Mouse (Mus musculus) G1E (cell line): ENCODE data around the gene Sema6b. TPM values are rescaled to one million over a fixed set of nuclear protein-coding genes. Genes with fewer than 3 reads are reported as not detected.
"Not testable (repeated sequence)": the region's sequence is repeated elsewhere in the genome, so short reads cannot be mapped to it uniquely, and the experiment has no call there.

Experiments used
- ATAC-seq: 2 replicates; pipeline ENCODE4 v1.8.0; 2016; ENCODE audit warnings: mild to moderate bottlenecking; ENCODE audit not compliant: insufficient number of reproducible peaks, poor library complexity, low FRiP score, severe bottlenecking; ENCODE audit errors: extremely low read depth
- DNase-seq: peaks from one replicate; pipeline ENCODE4 v3.0.0; 2012; ENCODE audit warnings: low spot score
- H3K27me3 ChIP-seq: 2 replicates; pipeline ENCODE4 v1.6.1; 2012; ENCODE audit warnings: mild to moderate bottlenecking, low read length, inconsistent platforms; ENCODE audit not compliant: insufficient read depth
- H3K36me3 ChIP-seq: replicated peaks from 2 replicates; pipeline ENCODE3; 2012; ENCODE audit warnings: mild to moderate bottlenecking, inconsistent platforms
- H3K4me1 ChIP-seq: 2 replicates; pipeline ENCODE4 v1.6.1; 2012; ENCODE audit warnings: low read depth, low read length, inconsistent platforms, mixed read lengths; ENCODE audit not compliant: insufficient read depth
- H3K4me3 ChIP-seq: 2 replicates; pipeline ENCODE4 v1.5.1; 2012; ENCODE audit warnings: low read depth, mild to moderate bottlenecking, inconsistent platforms, low read length, moderate library complexity, mixed read lengths
- H3K9me3 ChIP-seq: replicated peaks from 2 replicates; pipeline ENCODE4 v1.6.1; 2012; ENCODE audit warnings: inconsistent platforms
- CTCF ChIP-seq: IDR thresholded peaks from 2 replicates; pipeline ENCODE4 v1.5.1; 2012; ENCODE audit warnings: low read depth, low read length, inconsistent platforms, mixed read lengths
- GATA1 ChIP-seq: IDR thresholded peaks from 2 replicates; pipeline ENCODE4 v1.6.1; 2012; ENCODE audit warnings: borderline replicate concordance, low read length, inconsistent platforms, mixed read lengths
- GATA2 ChIP-seq: IDR thresholded peaks from 2 replicates; pipeline ENCODE4 v1.6.1; 2012; ENCODE audit warnings: low read depth, low read length, inconsistent platforms, borderline replicate concordance
- POLR2AphosphoS5 ChIP-seq: IDR thresholded peaks from 2 replicates; pipeline ENCODE4 v1.6.1; 2012; ENCODE audit warnings: low read depth, low read length, inconsistent platforms; ENCODE audit not compliant: insufficient replicate concordance
- TAL1 ChIP-seq: conservative IDR thresholded peaks from 2 replicates; pipeline ENCODE4 v1.6.1; 2012; ENCODE audit warnings: low read depth, low read length, inconsistent platforms, mixed read lengths
- polyA plus RNA-seq: library from polyadenylated mRNA; stranded (reverse); fragments of >175 nt; gene quantifications from 2 replicates; pipeline ENCODE4 v1.2.3, GENCODE M21; 2012
- total RNA-seq, 2 experiments: library from RNA; stranded (forward) in 1 of 2; stranded (reverse) in 1 of 2; fragments of 200-1000 nt in 1 of 2; fragments of >200 nt in 1 of 2; fragmentation: Nextera tagmentation in 1 of 2; gene quantifications; 2 replicates each; pipeline ENCODE4 v1.2.3; 2014 to 2017

Sema6b gene
- total and polyA plus RNA-seq, 3 experiments = 2.7 to 14.1 (median 3.4) TPM

DNA sequence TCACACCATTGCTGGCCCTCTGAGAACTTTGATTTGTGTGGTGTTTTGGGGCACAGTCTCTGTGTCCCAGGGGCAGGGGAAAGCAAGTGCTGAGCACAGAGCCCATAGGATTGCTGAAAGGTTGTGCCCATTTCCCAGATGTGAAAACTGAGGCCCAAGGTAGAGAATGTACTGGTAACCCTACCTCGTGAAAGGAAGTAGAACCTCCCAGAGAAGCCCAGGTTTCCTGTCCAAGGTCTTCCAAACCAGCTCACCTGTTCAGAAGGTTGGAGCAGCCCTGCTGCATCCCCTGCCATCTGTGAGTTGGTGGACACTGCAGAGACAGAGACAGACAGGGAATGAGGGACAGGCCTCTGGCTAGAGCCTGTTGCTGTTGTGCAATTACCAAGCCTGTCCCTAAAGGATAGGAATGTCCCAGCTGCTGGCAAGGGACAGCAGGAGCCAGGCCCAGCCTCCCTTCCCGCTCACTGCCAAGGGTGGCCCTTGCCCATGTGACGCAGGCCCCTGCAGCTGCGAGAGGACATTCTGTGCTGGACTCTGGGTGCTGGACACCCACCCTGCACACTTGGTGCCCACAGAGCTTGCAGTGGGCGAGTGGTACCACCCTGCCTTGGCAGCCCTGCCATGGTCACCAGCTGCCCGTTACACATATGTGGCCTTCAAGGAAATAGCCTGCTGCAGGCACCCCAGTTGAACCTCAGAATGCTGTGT, 31.7 kb downstream of the Sema6b start:
- Histone ChIP-seq H3K9me3 (no peaks in the 10 kb centered on the region), H3K27me3 (no peaks in the 10 kb centered on the region), H3K36me3 (peaks cover 58% of the 10 kb centered on the region), H3K4me1 (peaks cover 3% of the 10 kb centered on the region; the same call in 1 of the 2 replicates), H3K4me3 (no peak overlapping the region)
- no peak for ATAC-seq
- TF ChIP-seq CTCF = no peak
- no peak for TF ChIP-seq POLR2AphosphoS5
- TF ChIP-seq TAL1 = no peak
- no peak for TF ChIP-seq GATA2
- TF ChIP-seq GATA1 = no peak
- no peak for DNase-seq

DNA sequence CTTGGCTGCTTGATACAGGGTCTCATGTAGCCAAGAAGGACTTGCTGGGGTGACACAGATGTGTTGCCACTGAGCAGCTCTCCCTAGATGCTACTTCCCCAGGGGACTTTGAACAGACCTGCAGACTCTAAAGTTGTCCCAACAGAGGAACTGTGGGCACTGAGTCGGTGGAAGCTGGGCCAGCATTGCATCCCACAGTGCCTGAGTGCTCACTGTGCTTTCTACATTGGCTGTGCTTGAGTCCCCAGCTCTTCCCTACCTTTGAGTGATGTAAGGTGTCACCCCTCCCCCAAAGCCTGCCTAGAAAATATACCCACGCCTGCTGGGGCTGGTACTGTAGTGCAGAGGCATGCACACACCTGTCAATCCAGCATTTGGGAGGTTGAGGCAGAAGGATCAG, 32.4 kb downstream of the Sema6b start:
- no peak for ATAC-seq

DNA sequence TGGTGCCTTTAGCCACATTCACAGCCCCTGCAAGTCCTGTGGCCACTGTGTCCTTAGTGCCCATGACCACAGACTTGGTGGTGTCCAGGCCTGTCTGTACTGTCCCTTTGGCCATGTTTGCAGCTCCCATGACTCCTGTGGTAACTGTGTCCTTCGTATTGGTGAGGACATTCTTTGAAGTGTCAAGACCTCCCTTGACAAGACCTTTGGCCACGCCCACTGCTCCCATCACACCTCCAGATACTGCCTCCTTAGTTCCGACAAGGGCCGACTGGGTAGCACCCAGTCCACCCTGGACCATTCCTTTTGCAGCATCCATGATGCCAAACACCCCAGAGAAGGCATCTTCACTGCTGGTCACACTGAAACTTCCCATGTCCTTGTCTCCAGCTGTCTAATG, 33.2 kb downstream of the Sema6b start:
- ATAC-seq = no peak
- Histone ChIP-seq H3K4me3 (no peak overlapping the region), H3K27me3 (no peaks in the 10 kb centered on the region), H3K4me1 (peaks cover 3% of the 10 kb centered on the region; the same call in 1 of the 2 replicates), H3K36me3 (peaks cover 63% of the 10 kb centered on the region), H3K9me3 (no peaks in the 10 kb centered on the region)
- no peak for DNase-seq
- no peak for TF ChIP-seq POLR2AphosphoS5
- TF ChIP-seq GATA1 = no peak
- TF ChIP-seq TAL1 = no peak
- TF ChIP-seq CTCF = no peak
- no peak for TF ChIP-seq GATA2

More for the DNA sequence above, 32.4 kb downstream of the Sema6b start:
- Histone ChIP-seq H3K36me3 (peaks cover 62% of the 10 kb centered on the region), H3K4me1 (peaks cover 3% of the 10 kb centered on the region; the same call in 1 of the 2 replicates), H3K27me3 (no peaks in the 10 kb centered on the region), H3K4me3 (no peak overlapping the region), H3K9me3 (no peaks in the 10 kb centered on the region)
- no peak for DNase-seq
- TF ChIP-seq TAL1 = no peak
- TF ChIP-seq CTCF = no peak
- no peak for TF ChIP-seq POLR2AphosphoS5
- TF ChIP-seq GATA1 = no peak
- no peak for TF ChIP-seq GATA2

DNA sequence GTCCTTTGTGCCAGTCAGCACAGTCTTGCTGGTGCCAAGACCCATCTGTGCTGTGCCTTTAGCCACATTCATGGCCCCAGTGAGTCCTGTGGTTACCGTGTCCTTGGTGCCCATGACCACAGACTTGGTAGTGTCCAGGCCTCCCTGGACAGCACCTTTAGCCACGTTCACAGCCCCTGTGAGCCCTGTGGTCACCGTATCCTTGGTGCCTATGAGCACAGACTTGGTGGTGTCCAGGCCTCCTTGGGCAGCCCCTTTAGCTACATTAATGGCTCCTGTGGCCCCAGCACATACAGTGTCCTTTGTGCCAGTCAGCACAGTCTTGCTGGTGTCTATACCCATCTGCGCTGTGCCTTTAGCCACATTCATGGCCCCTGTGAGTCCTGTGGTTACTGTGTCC, 33.7 kb downstream of the Sema6b start:
- H3K4me3 ChIP-seq, H3K4me1 ChIP-seq, ATAC-seq, H3K9me3 ChIP-seq, DNase-seq, H3K27me3 ChIP-seq: not testable (repeated sequence)
- H3K36me3 ChIP-seq = peaks cover 65% of the 10 kb centered on the region

- DNase-seq, H3K4me3 ChIP-seq, H3K9me3 ChIP-seq, H3K4me1 ChIP-seq, H3K27me3 ChIP-seq, ATAC-seq: not testable (repeated sequence)
- peaks cover 74% of the 10 kb centered on the region for H3K36me3 ChIP-seq
Observed at GRCm38 (mm10) chr17:56104821-56105220, 35.3 kb downstream of the Sema6b start.

GRCm38 (mm10) chr17:56103465-56104285, 36.5 kb downstream of the Sema6b start:
- peaks cover 2% of the 10 kb centered on the region; the same call in 1 of the 2 replicates for H3K4me1 ChIP-seq
- no peaks in the 10 kb centered on the region for H3K9me3 ChIP-seq
- no peak for TF ChIP-seq GATA1
- TF ChIP-seq POLR2AphosphoS5 = no peak
- TF ChIP-seq GATA2 = no peak
- TF ChIP-seq TAL1 = no peak
- no peak for TF ChIP-seq CTCF
- no peak overlapping the region for H3K4me3 ChIP-seq
- no peak for ATAC-seq
- no peak for DNase-seq
- peaks cover 74% of the 10 kb centered on the region for H3K36me3 ChIP-seq
- H3K27me3 ChIP-seq = no peaks in the 10 kb centered on the region

DNA sequence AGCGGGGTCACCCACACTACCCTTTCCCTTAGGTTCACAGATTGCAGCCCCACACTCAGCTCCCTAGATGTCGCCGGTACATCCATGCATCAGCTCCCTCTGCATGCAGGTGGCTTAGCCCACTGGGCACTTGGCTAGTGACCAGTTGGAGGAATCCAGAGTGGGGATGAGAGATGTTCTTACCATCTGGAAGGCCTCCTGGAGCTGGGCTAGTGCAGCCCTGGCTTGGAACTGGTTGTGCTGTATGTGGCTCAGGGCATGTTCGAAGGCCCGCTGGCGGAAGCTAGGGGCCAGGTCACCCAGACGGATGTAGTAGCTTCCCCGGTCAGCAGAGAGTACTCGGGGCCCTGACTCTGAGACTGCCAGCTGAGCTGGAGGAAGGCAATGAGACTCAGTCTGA, 37.2 kb downstream of the Sema6b start:
- peaks cover 74% of the 10 kb centered on the region for H3K36me3 ChIP-seq
- no peak for ATAC-seq
- DNase-seq = no peak
- no peaks in the 10 kb centered on the region for H3K4me1 ChIP-seq
- no peaks in the 10 kb centered on the region for H3K9me3 ChIP-seq
- no peak overlapping the region for H3K4me3 ChIP-seq
- no peaks in the 10 kb centered on the region for H3K27me3 ChIP-seq
- TF ChIP-seq GATA2 (no peak), POLR2AphosphoS5 (no peak), GATA1 (no peak), TAL1 (no peak), CTCF (no peak)
